Mouse (Mus musculus): Measurements from ENCODE around the gene Cdh23. TPM values are rescaled to one million over a fixed set of nuclear protein-coding genes. Genes with fewer than 3 reads are reported as not detected.
A peak's percentile ranks its signal among the peaks of the same experiment; 100 is the strongest.
"Not testable (repeated sequence)": the region's sequence is repeated elsewhere in the genome, so short reads cannot be mapped to it uniquely, and the experiment has no call there.

Gene Cdh23
- total RNA-seq (2021) (1 to 10 TPM; 4.7 to 7.7 TPM), polyA plus RNA-seq (2012; rRNA removed) (5.3 and 7.0 TPM in 2 replicates)
- long read RNA-seq, partial matches to known transcripts = 0 of 3 reads
- long read RNA-seq, other reads (novel, unspliced or antisense) = 3 of 3 reads

GRCm38 (mm10) chr10:60696390-60696789 lies at the start of gene Cdh23:
Cdh23 (minus strand) TSS chr10:60696490.
- no peak for DNase-seq
- TF ChIP-seq CTCF (IDR thresholded peaks at IDR 0.05) (no peak), EP300 (IDR thresholded peaks at IDR 0.05; ENCODE audit: insufficient read depth, low read depth, low read length) (no peak), POLR2A (IDR thresholded peaks at IDR 0.05; ENCODE audit: insufficient read depth, low read depth, low read length) (no peak)
- H3K79me2 ChIP-seq (replicated peaks; ENCODE audit: control insufficient read depth, insufficient read depth, low read length) = no peaks in the 10 kb centered on the region
- intact Hi-C loops (cut with DNase I) = loop anchor here (2.0 kb wide), 2 partner anchors 56 to 278 kb away; partner anchors contain the start of gene Slc29a3
- H3K4me3 ChIP-seq = no peak within 1 kb of the TSS
- H3K4me1 ChIP-seq (ENCODE audit: control insufficient read depth, insufficient read depth, low read length) = no peaks in the 10 kb centered on the region
- 83% methylated on average over 6 of the region's 6 CpGs for WGBS
- no peak within 1 kb of the TSS for H3K9ac ChIP-seq (ENCODE audit: low read depth, low read length)
- H3K36me3 ChIP-seq (ENCODE audit: control insufficient read depth, insufficient read depth, low read length) = no peaks in the 10 kb centered on the region
- no peak within 1 kb of the TSS for H3K27ac ChIP-seq
- H3K27me3 ChIP-seq (ENCODE audit: control insufficient read depth, insufficient read depth, low read length) = peaks cover 1% of the 10 kb centered on the region

GRCm38 (mm10) chr10:60744543-60745290 lies 48.4 kb upstream of the Cdh23 start:
- Histone ChIP-seq H3K27ac (no peak overlapping the region), H3K36me3 (ENCODE audit: control insufficient read depth, insufficient read depth, low read length) (no peaks in the 10 kb centered on the region), H3K4me3 (no peak overlapping the region), H3K4me1 (ENCODE audit: control insufficient read depth, insufficient read depth, low read length) (no peaks in the 10 kb centered on the region; the same call in none of the 2 replicates), H3K79me2 (replicated peaks; ENCODE audit: control insufficient read depth, insufficient read depth, low read length) (no peaks in the 10 kb centered on the region), H3K27me3 (ENCODE audit: control insufficient read depth, insufficient read depth, low read length) (no peaks in the 10 kb centered on the region), H3K9ac (ENCODE audit: low read depth, low read length) (no peak overlapping the region)
- TF ChIP-seq POLR2A (IDR thresholded peaks at IDR 0.05; ENCODE audit: insufficient read depth, low read depth, low read length) (no peak), CTCF (IDR thresholded peaks at IDR 0.05) (no peak), EP300 (IDR thresholded peaks at IDR 0.05; ENCODE audit: insufficient read depth, low read depth, low read length) (no peak)
- intact Hi-C loops (cut with DNase I) = no loop called here
- WGBS = 87% methylated on average over 14 of the region's 14 CpGs
- peak in 1 of 2 experiments; percentile 28 for DNase-seq

- DNase-seq = no peak
- TF ChIP-seq EP300 (IDR thresholded peaks at IDR 0.05; ENCODE audit: insufficient read depth, low read depth, low read length) = no peak
- no peak for TF ChIP-seq CTCF (IDR thresholded peaks at IDR 0.05)
- no peak for TF ChIP-seq POLR2A (IDR thresholded peaks at IDR 0.05; ENCODE audit: insufficient read depth, low read depth, low read length)
- Histone ChIP-seq H3K4me1 (ENCODE audit: control insufficient read depth, insufficient read depth, low read length) (no peaks in the 10 kb centered on the region; the same call in none of the 2 replicates), H3K36me3 (ENCODE audit: control insufficient read depth, insufficient read depth, low read length) (no peaks in the 10 kb centered on the region), H3K27me3 (ENCODE audit: control insufficient read depth, insufficient read depth, low read length) (no peaks in the 10 kb centered on the region), H3K4me3 (no peak overlapping the region), H3K27ac (no peak overlapping the region), H3K9ac (ENCODE audit: low read depth, low read length) (no peak overlapping the region), H3K79me2 (replicated peaks; ENCODE audit: control insufficient read depth, insufficient read depth, low read length) (no peaks in the 10 kb centered on the region)
- WGBS = 69% methylated on average over 9 of the region's 9 CpGs
- intact Hi-C loops (cut with DNase I) = no loop called here
These were observed 47.4 kb upstream of the Cdh23 start for GRCm38 (mm10) chr10:60743681-60744080.

GRCm38 (mm10) chr10:60742942-60743341 lies 46.7 kb upstream of the Cdh23 start:
- H3K4me1 ChIP-seq (ENCODE audit: control insufficient read depth, insufficient read depth, low read length) = no peaks in the 10 kb centered on the region; the same call in none of the 2 replicates
- 92% methylated on average over 6 of the region's 6 CpGs for WGBS
- H3K9ac ChIP-seq (ENCODE audit: low read depth, low read length) = no peak overlapping the region
- no peak overlapping the region for H3K4me3 ChIP-seq
- intact Hi-C loops (cut with DNase I) = no loop called here
- H3K27ac ChIP-seq = no peak overlapping the region
- TF ChIP-seq EP300 (IDR thresholded peaks at IDR 0.05; ENCODE audit: insufficient read depth, low read depth, low read length) (no peak), CTCF (IDR thresholded peaks at IDR 0.05) (no peak), POLR2A (IDR thresholded peaks at IDR 0.05; ENCODE audit: insufficient read depth, low read depth, low read length) (no peak)
- H3K79me2 ChIP-seq (replicated peaks; ENCODE audit: control insufficient read depth, insufficient read depth, low read length) = no peaks in the 10 kb centered on the region
- DNase-seq = no peak
- no peaks in the 10 kb centered on the region for H3K27me3 ChIP-seq (ENCODE audit: control insufficient read depth, insufficient read depth, low read length)
- H3K36me3 ChIP-seq (ENCODE audit: control insufficient read depth, insufficient read depth, low read length) = no peaks in the 10 kb centered on the region

GRCm38 (mm10) chr10:60742296-60742695 lies 46.0 kb upstream of the Cdh23 start:
- H3K27me3 ChIP-seq (ENCODE audit: control insufficient read depth, insufficient read depth, low read length); intact Hi-C loops (cut with DNase I); H3K4me1 ChIP-seq (ENCODE audit: control insufficient read depth, insufficient read depth, low read length); H3K79me2 ChIP-seq (replicated peaks; ENCODE audit: control insufficient read depth, insufficient read depth, low read length); H3K36me3 ChIP-seq (ENCODE audit: control insufficient read depth, insufficient read depth, low read length); H3K9ac ChIP-seq (ENCODE audit: low read depth, low read length); DNase-seq; H3K4me3 ChIP-seq; H3K27ac ChIP-seq: not testable (repeated sequence)
- WGBS = 71% methylated on average over 1 of the region's 1 CpGs

- no peak overlapping the region for H3K9ac ChIP-seq (ENCODE audit: low read depth, low read length)
- H3K36me3 ChIP-seq (ENCODE audit: control insufficient read depth, insufficient read depth, low read length) = no peaks in the 10 kb centered on the region
- no peak for DNase-seq
- no peak for TF ChIP-seq EP300 (IDR thresholded peaks at IDR 0.05; ENCODE audit: insufficient read depth, low read depth, low read length)
- TF ChIP-seq POLR2A (IDR thresholded peaks at IDR 0.05; ENCODE audit: insufficient read depth, low read depth, low read length) = no peak
- TF ChIP-seq CTCF (IDR thresholded peaks at IDR 0.05) = no peak
- no peak overlapping the region for H3K27ac ChIP-seq
- no peaks in the 10 kb centered on the region; the same call in 1 of the 2 replicates for H3K4me1 ChIP-seq (ENCODE audit: control insufficient read depth, insufficient read depth, low read length)
- no peaks in the 10 kb centered on the region; the same call in 1 of the 2 replicates for H3K79me2 ChIP-seq (replicated peaks; ENCODE audit: control insufficient read depth, insufficient read depth, low read length)
- no peaks in the 10 kb centered on the region for H3K27me3 ChIP-seq (ENCODE audit: control insufficient read depth, insufficient read depth, low read length)
- intact Hi-C loops (cut with DNase I) = no loop called here
- 88% methylated on average over 7 of the region's 7 CpGs for WGBS
- H3K4me3 ChIP-seq = no peak overlapping the region
These were observed 45.1 kb upstream of the Cdh23 start for GRCm38 (mm10) chr10:60741435-60741834.

Measured in heart, adult 2 months (tissue).